Mouse (Mus musculus) ovary, postnatal 36 days (tissue): Measurements from ENCODE around the gene Lrrc43.
"Not testable (repeated sequence)": the region's sequence is repeated elsewhere in the genome, so short reads cannot be mapped to it uniquely, and the experiment has no call there.

Experiments used
- DNase-seq: peaks from one replicate; pipeline ENCODE4 v3.0.0; 2022; ENCODE audit warnings: low spot score, mixed read lengths

The Lrrc43 gene

DNA sequence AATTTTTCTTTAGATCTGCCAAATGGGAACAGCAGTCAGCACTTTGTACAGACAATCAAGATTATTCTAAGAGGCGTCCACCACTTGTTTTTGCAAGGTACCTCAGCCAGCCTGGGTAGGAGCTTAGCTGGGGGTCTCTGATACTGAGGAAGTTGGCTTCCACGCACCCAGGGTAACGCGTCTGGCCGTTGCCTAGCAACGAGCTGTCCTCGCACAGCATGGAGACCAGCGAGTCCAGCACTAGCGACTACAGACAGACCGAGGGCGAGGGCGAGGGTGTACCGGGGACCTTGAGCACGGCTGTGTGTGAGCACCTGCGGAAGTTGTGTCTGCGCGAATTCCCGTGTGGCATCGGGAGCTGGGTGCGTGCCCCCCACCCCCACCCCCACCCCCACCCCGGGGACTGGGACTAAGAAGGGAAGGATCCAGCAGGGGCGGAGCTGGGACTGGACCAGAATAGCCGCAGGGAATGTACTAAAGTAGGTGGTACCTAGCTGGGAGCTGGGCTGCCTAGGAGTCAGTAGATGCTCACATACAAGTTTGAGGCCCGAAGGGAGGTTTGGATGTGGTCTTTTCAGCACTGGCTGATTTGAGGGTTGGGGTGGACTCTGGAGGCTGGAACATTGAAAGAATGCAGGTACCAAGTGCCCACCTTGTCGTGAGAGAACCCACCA, at the start of gene Lrrc43, which contains the start of gene Il31:
Gene Lrrc43, plus strand, starts transcription at position 194 of the 674 bp plus-strand sequence.
Gene Il31, minus strand, starts transcription at position 378 of the 674 bp plus-strand sequence.
- no peak for DNase-seq

DNA sequence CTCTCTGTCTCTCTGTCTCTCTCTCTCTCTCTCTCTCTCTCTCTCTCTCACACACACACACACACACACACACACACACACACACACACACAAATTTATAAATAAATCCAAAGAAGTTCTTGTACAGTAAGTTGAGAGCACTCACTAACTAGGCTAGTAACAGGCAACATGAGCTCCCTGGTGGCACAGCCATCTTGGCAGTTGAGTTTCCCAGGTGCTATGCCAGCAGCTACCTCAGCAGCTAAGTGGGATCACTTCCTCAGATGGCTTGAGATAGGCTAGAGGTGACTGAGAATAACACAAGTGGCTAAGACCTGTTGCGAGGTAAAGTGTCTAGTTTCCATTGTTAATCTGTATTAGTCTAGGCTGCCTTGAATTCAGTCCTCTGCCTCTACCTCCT, 49.8 kb upstream of the Lrrc43 start:
- no peak for DNase-seq

DNA sequence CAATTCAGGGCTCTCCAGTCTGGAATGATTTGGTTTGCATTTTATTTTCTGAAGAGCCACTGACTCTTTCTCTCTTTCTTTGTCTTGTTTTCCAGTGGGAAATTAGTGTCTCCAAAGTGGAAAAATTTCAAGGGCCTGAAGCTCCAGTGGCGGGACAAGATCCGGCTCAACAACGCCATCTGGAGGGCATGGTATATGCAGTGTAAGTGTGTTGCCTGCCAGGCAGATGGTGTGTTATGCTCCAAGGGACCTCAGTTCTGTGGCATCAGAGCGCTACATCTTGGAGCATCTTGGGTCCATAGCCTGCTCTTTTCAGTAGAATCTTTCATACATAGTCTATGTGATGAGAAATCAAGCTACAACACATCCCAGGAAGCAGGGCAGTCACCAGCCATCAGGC, 49.2 kb upstream of the Lrrc43 start:
- DNase-seq: peak; percentile 26

DNA sequence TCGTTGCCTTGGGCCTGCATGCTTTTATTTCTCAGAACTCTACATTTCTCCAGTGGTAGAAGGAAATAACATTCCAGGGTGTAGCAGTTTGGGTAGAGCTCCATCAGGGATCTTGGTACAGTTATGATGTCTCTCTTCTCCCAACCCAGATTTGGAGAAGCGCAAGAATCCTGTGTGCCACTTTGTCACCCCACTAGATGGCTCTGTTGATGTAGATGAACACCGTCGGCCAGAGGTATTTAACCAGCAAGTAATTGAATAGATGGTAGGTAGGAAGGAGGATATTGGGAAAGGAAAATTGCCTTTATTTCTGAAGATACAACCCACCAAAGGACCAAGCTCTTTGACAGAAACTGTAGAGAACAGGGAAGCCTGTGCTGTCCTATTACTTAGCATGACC, 48.4 kb upstream of the Lrrc43 start:
- no peak for DNase-seq

DNA sequence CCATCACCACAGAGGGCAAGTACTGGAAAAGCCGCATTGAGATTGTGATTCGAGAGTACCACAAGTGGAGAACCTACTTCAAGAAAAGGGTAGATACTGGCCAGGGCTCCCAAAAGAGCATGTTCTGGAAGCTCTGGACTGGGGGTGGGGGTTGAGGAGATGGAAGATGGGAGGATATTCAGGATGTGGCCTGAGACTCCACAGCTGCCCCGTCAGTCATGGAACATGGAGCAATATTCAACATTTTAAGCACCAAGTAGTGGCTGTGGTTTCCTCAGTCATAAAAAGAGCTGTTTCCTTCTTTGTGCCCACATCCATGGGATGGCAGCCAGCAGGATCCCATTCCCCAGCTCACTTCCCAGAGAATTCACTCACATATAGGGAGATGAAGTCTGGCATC, 46.8 kb upstream of the Lrrc43 start:
- DNase-seq: no peak

DNA sequence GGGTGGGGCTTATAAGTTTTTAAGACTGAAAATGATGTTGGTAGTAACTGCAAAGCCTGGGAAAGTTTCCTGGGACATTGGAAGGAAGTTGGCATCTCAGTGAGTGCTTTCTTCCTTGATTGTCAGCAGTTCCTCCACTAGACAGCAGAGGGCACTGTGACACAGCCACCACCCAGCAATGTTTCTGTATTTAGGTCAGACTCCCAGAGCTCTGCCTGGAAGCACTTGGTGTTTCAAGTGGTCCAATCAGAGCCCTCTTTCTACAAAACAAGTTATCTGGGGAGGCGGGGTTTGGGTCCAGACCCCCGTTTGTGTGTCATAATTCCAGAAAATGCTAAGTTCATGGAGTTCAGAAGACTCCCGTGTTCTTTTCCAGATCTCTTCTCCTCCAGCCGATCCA, 45.0 kb upstream of the Lrrc43 start:
- DNase-seq: peak; percentile 55

DNA sequence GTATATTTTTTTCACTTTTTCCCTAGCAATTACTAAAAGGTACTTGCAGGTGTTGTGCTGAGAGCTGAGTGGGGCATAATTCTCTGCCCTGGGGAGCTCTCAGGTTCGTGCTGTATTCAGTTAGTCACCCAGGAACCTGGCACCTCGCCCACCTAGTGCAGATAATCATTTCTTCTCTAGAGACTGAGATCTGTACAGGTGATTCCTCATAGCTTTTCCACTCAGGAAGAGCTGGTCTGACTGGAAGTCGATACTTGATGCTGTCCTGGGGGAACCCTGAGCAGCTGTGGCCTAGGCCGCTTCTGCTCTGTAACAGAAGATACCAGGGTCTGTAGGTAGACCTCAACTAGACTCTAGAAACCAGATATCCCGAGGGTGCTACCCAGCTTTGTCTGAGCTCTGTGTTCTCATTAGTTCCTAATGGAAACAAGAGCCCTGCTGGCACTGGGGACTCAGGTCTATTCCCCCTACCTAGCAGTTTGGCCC, 44.2 kb upstream of the Lrrc43 start:
- DNase-seq: no peak

DNA sequence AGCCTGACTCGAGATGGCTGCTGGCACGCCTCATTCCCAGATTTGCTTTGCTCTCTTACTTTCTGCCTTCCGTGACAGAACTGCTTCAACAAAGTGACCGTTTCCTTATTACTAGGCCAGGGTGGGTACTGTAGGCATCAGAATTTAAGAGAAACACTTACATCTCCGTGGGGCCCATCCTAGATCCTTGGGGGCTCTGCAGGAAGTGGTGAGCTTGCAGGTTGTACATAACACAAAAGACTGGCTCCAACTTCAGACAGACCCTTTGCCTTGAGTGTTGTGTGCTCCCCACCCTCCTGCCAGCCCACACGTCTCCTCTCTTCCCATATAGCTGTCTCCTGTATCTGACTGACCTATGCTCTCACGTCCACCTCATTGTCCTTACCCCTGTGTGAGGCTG, 37.2 kb upstream of the Lrrc43 start:
- DNase-seq: no peak

DNA sequence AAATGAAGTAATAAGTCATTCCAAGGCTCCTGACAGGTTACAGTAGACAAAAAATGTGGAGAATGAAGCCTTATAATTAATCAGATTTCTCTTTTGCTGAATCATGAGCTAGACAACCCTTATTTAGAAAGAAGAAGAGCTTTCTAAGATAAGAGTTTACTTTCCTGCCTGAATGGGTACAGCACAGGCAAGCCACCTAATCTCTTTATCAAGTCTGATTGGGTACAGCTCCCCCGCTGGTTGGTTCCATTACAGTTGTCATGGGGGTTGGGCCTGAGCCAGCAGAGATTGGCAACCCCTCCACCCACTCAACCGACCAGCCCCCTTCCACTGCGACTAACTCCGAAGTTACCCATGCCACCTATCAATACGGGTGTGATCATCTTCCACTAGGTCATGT, 27.7 kb upstream of the Lrrc43 start:
- no peak for DNase-seq

DNA sequence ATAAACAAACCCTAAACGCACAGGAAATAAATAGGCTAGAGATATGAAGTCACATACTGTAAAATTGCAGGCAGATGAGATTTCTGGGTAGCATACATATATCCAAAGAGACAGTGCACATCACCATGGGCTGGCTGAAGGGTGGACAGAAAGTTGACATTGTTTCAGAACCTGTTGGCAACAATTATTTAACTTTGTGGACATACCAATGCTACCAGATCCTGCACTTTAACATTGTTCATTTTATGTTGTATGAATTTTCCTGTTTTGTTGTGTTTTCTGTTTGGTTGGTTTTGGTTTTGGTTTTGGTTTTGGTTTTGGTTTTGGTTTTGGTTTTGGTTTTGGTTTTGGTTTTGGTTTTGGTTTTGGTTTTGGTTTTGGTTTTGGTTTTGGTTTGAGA, 24.5 kb upstream of the Lrrc43 start:
- DNase-seq: no peak

DNA sequence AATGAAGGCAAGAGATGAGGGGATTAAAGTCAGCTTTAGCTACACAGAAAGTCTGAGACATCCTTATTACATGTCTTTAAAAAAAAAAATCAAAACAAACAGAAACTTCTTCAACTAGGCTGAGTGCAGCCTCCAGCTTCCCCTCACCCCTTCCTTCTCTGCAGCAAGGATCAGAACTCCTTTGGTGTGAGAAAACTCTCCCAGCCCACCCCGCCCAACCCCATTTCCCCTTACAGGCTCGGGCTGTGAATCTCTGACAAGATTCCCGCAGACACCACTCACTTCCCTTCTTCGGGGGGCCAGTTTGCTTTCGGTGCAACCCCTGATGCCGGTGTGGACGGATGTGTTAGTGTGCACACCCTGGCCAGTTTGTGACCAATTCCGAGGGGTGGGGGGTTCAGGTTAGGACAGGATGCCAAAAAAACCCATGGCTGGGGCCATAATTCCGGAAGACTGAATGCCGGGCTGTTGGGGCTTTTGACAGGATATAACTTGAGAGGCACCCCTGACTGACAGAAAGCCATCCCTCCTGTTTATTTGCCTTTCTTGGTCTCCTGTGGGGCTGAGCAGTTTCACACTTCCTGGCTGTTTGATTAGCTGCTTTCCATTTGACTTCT, 18.2 kb upstream of the Lrrc43 start:
- no peak for DNase-seq

DNA sequence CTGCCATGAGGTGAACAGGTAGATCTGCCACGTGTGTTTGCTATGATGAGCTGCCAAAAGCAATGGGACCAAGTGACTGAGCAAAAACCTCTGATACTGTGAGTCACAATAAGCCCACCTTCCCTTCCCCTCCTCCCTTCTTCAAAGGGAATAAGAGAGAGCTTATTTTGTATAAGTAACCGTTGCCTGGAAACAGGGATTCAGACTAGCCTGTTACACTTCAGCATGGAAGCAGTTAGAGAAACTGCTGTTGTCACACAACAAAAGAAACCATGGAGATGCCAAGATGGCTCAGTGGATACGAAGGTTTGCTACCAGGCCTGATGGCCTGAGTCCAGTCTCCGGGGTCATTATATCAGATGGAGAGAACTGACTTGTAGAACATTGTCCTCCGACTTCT, 15.3 kb upstream of the Lrrc43 start:
- DNase-seq: no peak

DNA sequence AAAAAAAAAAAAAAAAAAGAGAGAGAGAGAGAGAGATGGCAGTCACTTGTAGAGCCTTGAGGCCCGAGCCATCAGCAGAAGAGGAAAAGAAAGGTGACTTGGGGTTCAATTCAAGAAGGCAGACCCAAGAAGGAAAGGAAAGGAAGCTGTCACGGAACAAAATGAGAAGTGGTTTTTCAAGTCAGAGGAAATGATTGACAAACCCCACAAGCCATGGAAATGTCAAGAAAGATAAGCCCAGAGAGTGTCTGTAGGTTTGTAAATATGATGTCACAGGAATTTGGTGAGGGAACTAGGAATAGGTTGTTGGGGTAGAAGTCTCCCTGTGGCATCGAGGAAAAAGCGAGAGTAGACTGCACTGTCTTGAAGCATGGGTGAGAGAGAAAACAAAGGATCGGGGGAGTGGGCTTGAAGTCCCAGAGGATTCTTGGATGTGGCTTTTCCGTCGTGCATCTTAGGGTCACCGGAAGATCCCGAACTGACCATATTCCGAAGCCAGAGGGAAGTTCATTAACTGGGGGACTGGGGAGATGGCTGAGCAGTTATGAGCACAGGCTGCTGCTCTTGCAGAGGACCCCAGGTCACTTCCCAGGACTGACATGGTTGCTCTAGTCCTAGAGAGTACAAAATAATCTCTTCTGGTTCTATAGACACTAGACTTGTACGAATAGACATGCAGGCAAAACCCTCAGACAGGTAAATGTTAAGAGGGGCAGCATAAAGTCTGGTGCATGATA, 1.3 kb upstream of the Lrrc43 start:
- no peak for DNase-seq

DNA sequence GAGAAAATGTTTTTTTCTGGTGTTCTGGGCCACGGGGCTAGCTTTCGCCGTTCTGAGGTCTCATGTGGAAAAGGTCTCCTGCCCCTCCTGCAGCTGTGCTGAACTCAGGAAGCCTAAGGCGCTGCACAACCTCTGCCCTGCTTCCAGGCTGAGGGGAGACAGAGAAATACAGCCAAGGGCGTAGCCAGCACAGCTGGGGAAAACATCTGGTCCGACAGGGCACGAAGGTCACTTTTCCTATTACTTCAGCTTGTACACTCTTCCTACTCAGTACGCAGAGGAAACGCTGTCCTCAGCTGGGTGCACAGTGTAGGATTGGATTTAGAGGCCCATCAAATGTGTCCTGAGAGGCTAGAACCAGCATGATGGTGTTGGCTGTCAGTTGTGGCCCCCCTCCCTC, 830 bp downstream of the Lrrc43 start:
- no peak for DNase-seq

DNA sequence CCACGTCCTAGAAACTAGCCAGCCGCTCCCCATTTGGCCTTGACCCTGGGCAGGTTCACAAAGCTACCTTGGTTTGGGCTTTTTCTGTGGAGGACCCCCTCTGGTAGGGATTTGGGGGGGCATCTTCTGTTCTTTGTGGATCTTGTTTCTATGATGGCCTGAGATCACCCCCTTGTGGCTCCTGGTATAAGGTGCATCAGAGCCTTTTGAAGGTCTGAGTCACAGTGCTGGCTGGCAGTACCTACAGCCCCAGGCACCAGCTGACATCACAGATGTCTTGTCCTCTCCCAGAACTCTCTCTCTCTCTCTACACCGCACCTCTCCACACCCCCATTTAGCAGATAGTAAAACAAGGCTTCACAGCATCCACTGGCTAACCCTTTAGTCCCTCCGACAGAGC, 10.6 kb downstream of the Lrrc43 start:
- no peak for DNase-seq

DNA sequence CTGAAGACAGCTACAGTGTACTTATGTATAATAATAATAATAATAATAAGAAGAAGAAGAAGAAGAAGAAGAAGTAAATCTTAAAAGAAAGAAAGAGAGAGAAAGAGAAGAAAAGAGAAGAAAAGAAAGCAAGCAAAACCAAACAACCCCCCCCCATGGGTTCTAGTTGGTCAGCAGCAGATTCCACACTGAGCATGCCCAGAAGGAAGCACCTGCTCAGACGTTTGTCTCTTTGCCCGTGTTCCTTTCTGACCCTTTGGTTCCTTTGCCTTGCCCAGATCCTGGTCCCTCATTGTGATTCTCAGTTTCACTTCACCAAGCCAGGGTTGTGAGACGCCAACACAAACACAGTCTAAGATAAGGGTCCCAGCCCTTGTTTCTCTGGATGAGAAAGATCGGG, 12.9 kb downstream of the Lrrc43 start:
- no peak for DNase-seq

DNA sequence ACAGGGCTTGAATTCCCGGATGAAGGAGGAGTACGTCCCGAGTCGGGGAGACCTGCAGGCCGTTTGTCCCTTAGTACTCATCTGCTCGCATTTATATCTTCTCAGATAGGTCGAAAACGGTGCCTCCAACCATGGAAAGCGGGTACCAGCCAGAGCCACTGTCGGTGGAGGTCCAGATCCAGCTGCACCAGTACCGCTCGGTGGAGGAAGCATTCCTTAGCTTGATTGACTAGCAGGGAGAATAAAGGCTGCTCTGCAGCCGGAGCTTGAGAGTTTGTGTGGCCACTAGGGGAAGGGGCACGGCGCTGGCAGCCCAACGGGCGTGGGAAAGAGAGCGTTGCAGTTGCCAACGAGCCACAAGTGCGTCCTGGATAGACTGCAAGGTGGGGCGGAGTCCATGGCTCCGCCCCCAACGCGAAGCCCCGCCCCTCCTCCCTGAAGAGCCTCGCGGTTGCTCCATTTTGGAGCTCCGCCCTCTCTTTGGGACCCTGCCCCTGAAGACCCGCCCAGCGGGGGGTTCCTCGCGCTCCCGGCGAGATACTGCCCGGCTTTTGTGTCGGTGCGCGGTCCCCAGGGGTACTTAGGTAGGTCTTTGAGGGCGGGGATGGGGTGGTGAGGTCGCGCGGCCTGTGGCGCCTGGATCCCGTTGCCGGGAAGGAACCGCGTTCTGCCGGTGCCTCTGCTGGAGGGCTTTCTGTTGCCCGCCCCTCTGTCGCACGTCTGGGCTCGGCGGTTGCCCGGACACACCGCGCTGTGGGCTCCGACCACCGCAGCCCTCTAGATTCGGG, 19.0 kb downstream of the Lrrc43 start:
- DNase-seq: peak; percentile 87

DNA sequence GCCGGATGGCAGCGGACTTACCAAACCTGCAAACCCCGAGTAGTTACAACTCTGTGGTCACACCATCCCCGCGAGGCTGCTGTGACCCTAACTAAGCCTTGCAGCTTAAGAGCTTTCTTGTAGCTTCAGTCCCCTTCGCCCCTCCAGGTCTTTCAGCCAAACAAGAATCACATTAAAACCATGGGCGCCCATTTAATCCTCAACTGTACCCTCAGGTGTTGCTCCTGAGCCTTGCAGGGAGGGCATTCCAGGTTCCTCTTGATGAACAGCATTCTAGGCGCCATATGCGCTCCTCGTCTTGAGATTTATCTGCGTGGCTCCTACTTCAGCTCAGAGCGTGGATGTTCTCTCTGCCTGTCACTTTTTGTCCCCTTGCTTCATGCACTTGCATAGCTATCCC, 19.8 kb downstream of the Lrrc43 start:
- DNase-seq: no peak

DNA sequence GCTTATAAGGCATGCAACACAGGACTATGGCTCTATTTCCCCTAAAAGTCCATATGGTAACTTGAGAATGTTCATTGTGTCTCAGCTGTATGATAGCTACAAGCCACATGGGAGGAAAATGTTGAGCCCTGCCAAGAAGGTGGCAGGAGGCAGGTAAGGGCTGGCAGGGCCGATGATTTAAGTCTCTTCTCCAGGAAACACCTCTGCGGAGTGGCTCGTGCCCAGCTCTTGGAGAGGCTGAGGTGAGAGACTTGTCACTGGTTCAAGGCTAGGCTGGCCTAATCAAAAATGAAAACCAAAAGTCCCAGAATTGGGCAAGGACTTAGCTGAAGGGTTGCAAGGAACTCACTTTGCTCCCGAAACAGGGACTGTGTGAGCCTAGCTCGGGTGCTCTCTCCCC, 21.1 kb downstream of the Lrrc43 start, which contains the start of gene B3gnt4:
Gene B3gnt4, plus strand, starts transcription at position 301 of the 400 bp plus-strand sequence.
- DNase-seq: no peak

DNA sequence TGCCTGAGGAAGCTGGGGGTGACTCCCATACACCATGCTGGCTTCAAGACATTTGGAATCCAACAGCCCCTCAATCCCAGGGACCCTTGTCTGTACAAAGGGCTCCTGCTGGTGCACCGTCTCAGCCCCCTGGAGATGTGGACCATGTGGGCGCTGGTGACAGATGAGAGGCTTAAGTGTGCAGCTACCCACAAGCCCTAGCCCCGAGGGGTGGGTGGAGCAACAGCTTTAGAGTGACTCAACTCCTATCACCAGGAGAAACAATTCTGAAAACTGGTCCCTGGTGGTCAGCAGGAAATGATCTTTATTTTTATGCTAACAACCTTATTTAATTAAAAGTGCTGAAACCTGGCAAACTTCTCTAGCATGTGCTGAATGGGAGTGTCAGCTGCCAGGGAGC, 22.3 kb downstream of the Lrrc43 start:
- not testable (repeated sequence) for DNase-seq

DNA sequence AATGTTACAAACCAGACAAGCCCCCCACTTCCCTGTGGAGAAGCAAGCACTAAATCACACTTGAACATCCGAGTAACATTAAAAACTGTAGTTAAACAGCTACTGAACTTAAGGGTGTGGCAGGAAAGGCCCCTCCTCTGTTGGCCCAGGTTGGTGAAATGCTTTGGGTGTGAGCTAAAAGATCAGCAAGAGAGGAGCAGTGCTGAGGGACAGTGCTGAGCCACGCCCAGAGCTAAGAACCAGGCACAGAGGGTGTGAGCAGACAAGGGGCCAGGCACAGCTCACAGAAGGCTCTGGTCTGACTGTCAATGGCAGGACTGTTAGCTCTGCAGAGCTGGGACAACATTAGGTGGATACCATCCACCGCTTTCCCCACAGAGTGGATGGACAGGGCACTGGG, 23.0 kb downstream of the Lrrc43 start:
- DNase-seq: no peak

DNA sequence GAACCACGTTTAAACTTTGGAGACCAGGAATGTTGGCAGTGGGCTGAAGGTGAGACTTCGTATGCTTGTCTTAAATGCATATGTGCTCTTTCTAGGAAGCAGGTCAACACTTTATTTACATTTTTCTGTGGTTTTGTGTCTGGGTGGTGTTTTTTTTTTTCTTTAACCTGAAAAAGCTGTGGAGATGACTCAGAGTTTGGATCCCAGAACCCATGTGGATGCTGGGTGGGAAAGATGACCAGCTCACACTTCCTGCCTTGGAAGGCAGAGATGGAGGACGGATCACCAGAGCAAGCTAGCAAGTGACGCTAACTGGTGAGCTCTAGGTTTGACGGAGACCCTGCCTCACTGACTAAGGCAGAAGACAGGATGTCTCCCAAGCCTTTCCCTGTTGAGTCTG, 25.8 kb downstream of the Lrrc43 start:
- no peak for DNase-seq
